Mouse (Mus musculus): ENCODE data around the gene Aamp.

DNA sequence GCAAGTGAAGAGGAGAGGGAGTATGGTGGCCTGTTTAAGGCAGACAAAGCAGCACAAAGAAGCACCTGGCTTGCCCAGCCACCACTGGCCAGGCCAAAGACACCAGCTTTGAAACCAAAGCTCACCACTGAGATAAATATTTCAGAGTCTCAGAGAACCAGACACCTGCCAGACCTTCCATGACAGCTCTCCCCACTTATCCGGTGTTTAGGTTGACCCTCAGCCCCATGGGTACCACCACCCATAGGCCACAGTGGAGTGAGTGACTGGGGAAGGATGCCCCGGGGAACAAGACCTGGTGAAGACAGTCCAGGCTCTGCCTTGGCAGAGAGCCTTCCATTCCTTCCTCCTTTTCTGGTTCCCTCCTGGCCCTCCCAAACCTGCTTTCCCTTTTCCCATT is 18.3 kb upstream of the Aamp start:
- TF ChIP-seq CTCF (IDR thresholded peaks at IDR 0.05; ENCODE audit: extremely low read depth, insufficient read depth, insufficient read length, insufficient replicate concordance), result no peak
- no peak for TF ChIP-seq POLR2A (IDR thresholded peaks at IDR 0.05; ENCODE audit: low read depth, low read length)
